ENCODE assay signal across 27 mouse cellular contexts in the genomic region with DNA sequence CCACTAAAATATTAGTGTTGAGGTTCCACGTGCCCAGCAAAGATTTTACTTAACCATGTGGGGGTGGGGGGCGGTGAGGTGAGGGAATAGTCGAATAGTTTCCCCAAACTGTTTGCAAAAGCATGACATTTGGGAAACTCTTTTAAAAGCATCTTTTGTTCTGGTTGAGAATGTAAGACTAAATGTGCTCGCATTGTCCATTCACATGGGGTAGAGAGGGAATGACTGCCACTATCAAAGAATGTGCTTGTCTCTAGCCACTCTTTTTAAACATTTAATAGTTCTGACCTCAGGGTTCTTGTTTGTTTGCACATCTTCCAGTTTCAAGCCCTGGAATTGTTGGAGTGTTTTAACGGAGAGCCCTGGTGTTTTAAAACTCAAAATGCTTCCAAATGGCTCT.
DNase-seq lines count a peak whose midpoint lies in the region; ATAC-seq and TF ChIP-seq lines count a peak whose summit lies in the region.
"Had no signal": no experiment of that assay in that cellular context is flagged by ENCODE, and none has a peak within 500 bp of the region (broad histone marks: within the 10 kb centered on the region; RNA-seq: fewer than 3 reads in every experiment).

No protein-coding gene starts in this region.

- no peaks in the 10 kb centered on the region for H3K27me3 ChIP-seq in kidney, adult 2 months (replicated peaks; ENCODE audit: control insufficient read depth, insufficient read depth, low read length)
- no peaks in the 10 kb centered on the region for H3K27me3 ChIP-seq in kidney, embryonic 14.5 days (ENCODE audit: control insufficient read depth, insufficient read depth, low read length)
- H3K27me3 ChIP-seq in lung, postnatal 0 days (replicated peaks; ENCODE audit: insufficient read depth, low read length), result no peaks in the 10 kb centered on the region
- H3K27me3 ChIP-seq: CH12.LX; forebrain, embryonic 13.5 days; heart, embryonic 12.5 days; heart, embryonic 15.5 days had no signal

- no peak for ATAC-seq in kidney, embryonic 14.5 days (ENCODE audit: low FRiP score, low TSS enrichment)
- ATAC-seq in lung, postnatal 0 days, result no peak
- ATAC-seq: forebrain, embryonic 13.5 days; forebrain, embryonic 16.5 days; hindbrain, postnatal 0 days; inflammation-experienced regulatory T-cells, adult 6 months had no signal

- TF ChIP-seq CTCF in kidney, adult 2 months (conservative IDR thresholded peaks at IDR 0.05; ENCODE audit: insufficient read depth, insufficient read length, low read depth, low read length), result no peak
- no peak for TF ChIP-seq CTCF in lung, postnatal 0 days (IDR thresholded peaks at IDR 0.05)
- TF ChIP-seq CTCF in lung, adult 2 months (IDR thresholded peaks at IDR 0.05; ENCODE audit: insufficient read depth, low read length), result no peak

- no peaks in the 10 kb centered on the region for H3K4me1 ChIP-seq in kidney, adult 2 months (ENCODE audit: control insufficient read depth, insufficient read depth, low read length)
- no peaks in the 10 kb centered on the region for H3K4me1 ChIP-seq in kidney, embryonic 14.5 days (ENCODE audit: control insufficient read depth, insufficient read depth, low read length)
- peaks cover 6% of the 10 kb centered on the region; the same call in 1 of the 2 replicates for H3K4me1 ChIP-seq in lung, postnatal 0 days (ENCODE audit: insufficient read depth, low read depth, low read length)
- H3K4me1 ChIP-seq in lung, adult 2 months (ENCODE audit: control insufficient read depth, insufficient read depth, low read length), result no peaks in the 10 kb centered on the region; the same call in 1 of the 2 replicates

- H3K4me3 ChIP-seq in kidney, adult 2 months (ENCODE audit: insufficient read depth, low read depth, low read length), result no peak overlapping the region
- no peak overlapping the region for H3K4me3 ChIP-seq in kidney, embryonic 14.5 days (ENCODE audit: low read length)
- no peak overlapping the region for H3K4me3 ChIP-seq in lung, postnatal 0 days (ENCODE audit: low read depth, low read length)
- H3K4me3 ChIP-seq in lung, adult 2 months (replicated peaks; ENCODE audit: extremely low read depth, low read depth, low read length), result no peak overlapping the region
- H3K4me3 ChIP-seq: forebrain, embryonic 10.5 days; forebrain, embryonic 13.5 days; heart, embryonic 12.5 days; heart, embryonic 15.5 days had no signal

- H3K27ac ChIP-seq in kidney, adult 2 months (ENCODE audit: insufficient read depth, low read depth, low read length), result no peak overlapping the region
- no peak overlapping the region for H3K27ac ChIP-seq in kidney, embryonic 14.5 days (ENCODE audit: low read depth, low read length)
- no peak overlapping the region for H3K27ac ChIP-seq in lung, postnatal 0 days (ENCODE audit: low read length)
- H3K27ac ChIP-seq: forebrain, embryonic 10.5 days; forebrain, embryonic 13.5 days; heart, embryonic 15.5 days; hindbrain, embryonic 14.5 days; hindbrain, postnatal 0 days had no signal

- TF ChIP-seq EP300 in lung, postnatal 0 days (IDR thresholded peaks at IDR 0.05), result no peak

- TF ChIP-seq POLR2A in kidney, adult 2 months (IDR thresholded peaks at IDR 0.05; ENCODE audit: low read depth, low read length), result no peak
- TF ChIP-seq POLR2A in lung, adult 2 months (IDR thresholded peaks at IDR 0.05; ENCODE audit: borderline replicate concordance, extremely low read depth, low read depth, low read length), result no peak

- WGBS in kidney, adult 2 months, result 68% methylated on average over 5 of the region's 5 CpGs
- WGBS in kidney, embryonic 14.5 days, result 68% methylated on average over 5 of the region's 5 CpGs
- 39% methylated on average over 5 of the region's 5 CpGs for WGBS in lung, postnatal 0 days
- 42% methylated on average over 5 of the region's 5 CpGs for WGBS in lung, adult 2 months

- H3K9ac ChIP-seq in kidney, embryonic 14.5 days (ENCODE audit: low read depth, low read length), result no peak overlapping the region
- no peak overlapping the region for H3K9ac ChIP-seq in lung, postnatal 0 days (replicated peaks; ENCODE audit: low read depth)
- H3K9ac ChIP-seq: forebrain, embryonic 13.5 days; heart, embryonic 12.5 days; heart, embryonic 15.5 days; hindbrain, embryonic 14.5 days had no signal

- no peaks in the 10 kb centered on the region for H3K9me3 ChIP-seq in kidney, embryonic 14.5 days (ENCODE audit: control insufficient read depth, low read length)
- H3K9me3 ChIP-seq in lung, postnatal 0 days (ENCODE audit: low read length), result no peaks in the 10 kb centered on the region
- H3K9me3 ChIP-seq: forebrain, embryonic 10.5 days; forebrain, embryonic 13.5 days; G1E; heart, embryonic 15.5 days had no signal

- H3K4me2 ChIP-seq in kidney, embryonic 14.5 days (replicated peaks; ENCODE audit: low read depth, low read length), result no peak overlapping the region
- H3K4me2 ChIP-seq in lung, postnatal 0 days (replicated peaks; ENCODE audit: low read depth, low read length), result no peak overlapping the region
- H3K4me2 ChIP-seq: forebrain, embryonic 13.5 days; heart, embryonic 12.5 days; heart, embryonic 15.5 days; hindbrain, embryonic 14.5 days had no signal

- peak; percentile 4 for DNase-seq in kidney, adult 2 months
- DNase-seq in lung, postnatal 0 days (ENCODE audit: low spot score), result peak; percentile 9
- no peak for DNase-seq in lung, adult 2 months
- peak; percentile 67 for DNase-seq in brain, adult 2 months (ENCODE audit: low read depth, low spot score)
- no peak for DNase-seq in spleen, postnatal 4 days (ENCODE audit: low spot score in 2 of 2)
- DNase-seq: adrenal gland, adult 2 months; adrenal gland, postnatal 14 days; B cell, adult 2 months; cerebellum, adult 11-12 months; cerebellum, adult 8-10 months; cerebellum, postnatal 10 days; cerebellum, postnatal 36 days; gastrocnemius, postnatal 25 days; heart, adult 18-20 months; heart, postnatal 14 days; heart, postnatal 4 days had no signal

- no peaks in the 10 kb centered on the region for H3K36me3 ChIP-seq in kidney, adult 2 months (ENCODE audit: control insufficient read depth, insufficient read depth, low read length)
- H3K36me3 ChIP-seq in kidney, embryonic 14.5 days (ENCODE audit: control insufficient read depth, insufficient read depth, low read length), result no peaks in the 10 kb centered on the region
- H3K36me3 ChIP-seq in lung, postnatal 0 days (ENCODE audit: insufficient read depth, low read length), result no peaks in the 10 kb centered on the region
- H3K36me3 ChIP-seq: forebrain, embryonic 10.5 days; G1E; heart, embryonic 12.5 days; heart, embryonic 15.5 days had no signal

Comparison
In these comparisons a context has a peak if more than half of its experiments do, and no peak if none do; other contexts are left out.
1. DNase-seq: peak in kidney, adult 2 months (single experiment), lung, postnatal 0 days (single experiment) and brain, adult 2 months (single experiment); none in lung, adult 2 months (single experiment) and spleen, postnatal 4 days (0 of 2).